Mouse (Mus musculus): ENCODE measurements around the gene Srsf4.

Srsf4 gene

DNA sequence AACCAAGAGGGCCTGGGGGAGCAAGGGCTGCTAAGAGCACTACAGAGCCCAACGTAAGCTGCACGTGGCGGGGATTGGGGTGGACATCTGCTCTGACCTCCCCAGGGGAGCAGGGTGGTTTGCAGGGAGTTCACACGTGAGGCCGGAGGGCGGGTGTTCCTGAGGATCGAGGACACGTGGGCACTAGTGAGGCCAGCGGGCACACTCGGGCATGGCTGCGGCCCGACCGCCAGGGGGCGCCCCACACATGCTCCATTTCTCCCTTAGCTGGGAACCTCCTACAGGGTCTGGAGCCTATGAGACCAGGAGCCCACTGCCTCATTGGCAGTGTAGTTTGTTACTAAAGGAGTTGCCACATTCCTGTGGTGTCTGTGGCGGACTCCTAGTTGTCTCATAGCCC lies 43.0 kb downstream of the Srsf4 start:
- DNase-seq: peak; percentile 75

DNA sequence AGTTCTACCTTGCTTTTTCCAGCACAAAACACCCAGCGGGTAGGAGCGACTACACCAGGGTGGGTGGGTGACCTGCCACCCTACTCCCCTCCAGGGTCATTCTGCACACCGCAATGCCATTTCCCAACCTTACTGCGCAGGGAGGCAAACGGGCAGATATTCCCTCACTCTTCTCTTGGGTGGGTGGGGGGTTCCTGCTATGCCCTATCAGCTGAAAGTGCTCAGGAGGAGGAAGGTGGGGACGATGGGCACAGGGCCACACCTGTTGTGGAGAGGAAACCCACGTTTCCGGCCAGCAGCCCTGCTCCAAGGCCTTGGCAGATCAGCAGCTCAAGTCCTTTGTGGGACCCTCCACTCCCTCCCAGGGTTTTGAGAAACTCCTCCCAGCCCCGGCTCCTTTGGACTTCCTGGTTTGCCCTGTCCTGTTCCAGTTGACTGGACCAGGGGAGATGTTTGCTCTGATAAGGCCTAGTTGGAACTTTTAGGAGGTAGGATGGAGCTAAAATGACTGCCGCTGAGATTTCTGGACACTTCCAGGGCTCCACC lies 43.7 kb downstream of the Srsf4 start:
- no peak for DNase-seq

DNA sequence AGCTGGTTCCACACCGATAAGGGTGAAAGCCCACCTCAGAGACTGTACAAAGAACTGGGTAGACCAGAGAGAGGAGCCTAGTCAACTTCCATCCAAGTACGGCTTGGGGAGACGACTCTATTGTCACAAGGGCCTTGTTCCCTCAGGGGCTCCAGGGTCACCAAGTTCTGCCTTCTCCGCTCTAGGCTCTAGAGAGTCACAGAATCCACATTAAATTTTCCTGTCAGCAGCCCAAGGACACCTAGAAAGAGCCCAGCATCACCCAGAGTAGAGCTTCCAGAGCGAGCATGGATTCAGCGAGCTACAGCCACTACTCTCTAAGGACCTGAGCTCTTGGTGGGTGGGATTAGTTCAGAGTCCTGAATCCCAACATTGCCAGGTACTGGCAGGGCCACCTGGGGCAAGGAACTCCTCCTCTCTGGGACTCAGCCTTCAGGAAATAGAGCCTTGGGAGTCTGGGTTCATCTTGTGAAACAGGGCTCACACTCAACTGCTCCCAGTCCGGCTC lies 44.7 kb downstream of the Srsf4 start:
- DNase-seq: no peak

DNA sequence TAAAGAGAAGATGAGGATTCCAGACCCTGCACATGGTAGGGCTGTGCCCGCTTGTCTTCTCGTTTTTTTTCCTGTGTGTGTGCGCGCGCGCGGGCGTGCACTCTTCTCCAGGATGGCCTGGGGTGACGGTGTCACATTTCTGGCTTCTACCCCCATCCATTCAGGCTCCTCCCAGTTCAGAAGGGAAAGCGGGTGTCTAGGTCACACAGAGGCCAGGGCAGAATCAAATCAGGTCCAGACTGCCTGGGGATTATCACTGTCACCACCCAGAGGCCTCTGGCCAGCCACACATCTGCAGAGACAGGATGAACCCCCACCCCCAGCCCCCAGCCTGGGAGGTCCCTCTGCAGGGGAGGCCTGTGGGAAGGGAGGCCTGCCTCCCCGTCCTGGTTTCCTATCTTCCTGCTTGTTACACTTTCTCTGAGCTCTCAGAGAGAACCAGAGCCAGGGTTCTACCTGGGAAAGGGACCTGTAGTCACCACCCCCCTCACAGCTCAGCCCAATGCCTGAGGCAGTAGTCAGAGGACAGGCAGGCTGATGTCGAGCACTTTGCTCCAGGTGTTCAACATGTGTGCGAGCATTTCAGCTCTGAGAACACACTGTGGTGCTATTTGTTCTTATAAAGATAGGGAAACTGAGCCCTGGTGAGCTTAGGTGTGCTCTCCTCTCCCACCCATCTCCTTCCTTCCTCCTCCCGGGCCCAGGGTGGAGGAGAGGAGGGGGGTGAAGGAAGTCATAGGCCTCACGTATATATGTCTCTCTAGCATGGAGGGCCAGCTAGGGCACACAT lies 45.5 kb downstream of the Srsf4 start:
- no peak for DNase-seq

DNA sequence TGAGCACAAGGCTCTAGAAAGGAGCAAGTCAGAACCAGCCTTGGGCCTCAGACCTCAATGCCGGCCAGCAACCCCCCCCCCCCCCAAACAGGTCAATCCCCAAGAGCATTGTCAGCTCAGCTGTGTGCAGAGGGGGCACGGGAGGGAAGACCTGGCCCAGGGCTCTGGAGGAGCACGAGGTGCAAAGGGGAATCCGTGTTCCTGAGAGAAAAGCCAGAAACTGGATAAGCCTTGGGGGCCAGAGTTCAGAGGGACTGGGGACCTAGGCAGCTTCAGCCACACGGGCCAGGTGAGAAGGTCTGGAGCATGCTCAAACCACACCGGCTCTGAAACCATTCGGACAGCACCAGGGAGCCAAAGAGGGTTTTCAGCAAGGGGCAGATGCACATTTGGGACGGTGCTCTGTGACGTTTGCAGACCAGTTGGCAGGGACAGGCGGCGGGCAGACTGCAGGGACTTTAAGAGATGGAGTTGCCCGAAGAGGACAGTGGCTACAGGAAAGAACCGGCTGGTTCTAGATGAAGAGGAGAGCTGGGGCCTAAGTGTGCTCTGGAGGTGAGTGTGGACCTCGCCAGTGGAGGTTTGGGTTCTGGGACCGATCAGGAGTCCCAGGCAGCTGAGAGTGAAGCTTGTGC lies 46.2 kb downstream of the Srsf4 start:
- no peak for DNase-seq

DNA sequence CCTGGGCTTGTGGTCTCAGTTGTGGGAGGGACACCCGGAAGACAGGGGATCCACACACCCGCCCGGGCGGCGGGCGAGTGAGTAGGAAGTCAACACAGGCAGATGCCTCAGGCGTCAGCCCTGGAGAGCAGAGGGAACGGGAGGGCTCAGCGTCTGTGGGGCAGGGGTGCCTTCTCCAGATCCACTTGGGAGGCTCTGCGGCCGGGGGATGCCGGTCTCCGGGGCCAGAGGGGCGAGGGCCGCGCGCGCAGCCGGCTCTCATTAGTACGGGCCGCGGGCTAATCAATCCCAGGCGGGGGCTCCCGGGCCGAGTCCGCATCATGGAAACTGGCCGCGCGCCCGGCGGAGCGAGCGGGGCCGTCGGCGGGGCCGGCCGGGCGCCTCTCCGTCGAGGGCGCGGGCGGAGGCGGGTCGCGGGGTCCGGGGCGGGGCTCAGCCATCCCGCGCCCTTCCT lies 46.8 kb downstream of the Srsf4 start:
- no peak for DNase-seq

DNA sequence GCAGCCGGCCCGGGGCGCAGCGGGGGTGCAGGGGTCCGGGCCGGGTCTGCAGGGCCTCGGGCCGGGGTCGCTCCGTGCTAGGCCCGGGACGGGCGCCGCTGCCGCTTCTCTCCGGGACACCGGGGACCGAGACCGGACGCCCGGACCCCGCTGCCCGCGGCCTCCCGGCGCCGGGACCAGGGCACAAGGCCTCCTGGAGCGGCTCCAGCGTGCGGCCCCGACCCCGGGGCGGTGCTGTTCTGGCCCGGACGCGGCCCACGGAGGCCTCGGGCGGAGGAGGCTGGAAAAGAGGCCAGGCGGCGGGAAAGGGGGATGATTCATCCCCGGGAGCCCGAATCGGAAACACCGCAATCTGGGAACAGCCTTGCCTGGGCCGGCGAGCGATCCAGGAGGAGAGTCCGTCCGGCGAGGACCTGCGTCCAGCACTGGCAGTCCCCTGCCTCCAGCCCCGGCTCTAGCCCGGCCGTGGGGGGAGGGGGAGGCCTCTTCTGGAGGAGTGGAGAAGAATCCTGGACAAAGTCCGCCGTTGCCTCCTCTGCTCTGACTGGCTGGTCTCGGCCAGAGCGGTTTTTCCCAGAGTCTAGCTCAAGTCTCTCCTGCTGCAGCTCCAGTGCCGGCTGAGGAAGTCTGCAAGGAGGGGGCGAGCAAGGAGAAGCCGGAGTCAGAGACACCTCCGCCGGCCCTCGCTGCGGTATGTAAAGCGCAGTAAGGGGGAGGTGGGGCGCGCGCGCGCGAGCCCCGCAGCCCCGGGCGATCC lies 47.4 kb downstream of the Srsf4 start:
- peak; percentile 48 for DNase-seq

DNA sequence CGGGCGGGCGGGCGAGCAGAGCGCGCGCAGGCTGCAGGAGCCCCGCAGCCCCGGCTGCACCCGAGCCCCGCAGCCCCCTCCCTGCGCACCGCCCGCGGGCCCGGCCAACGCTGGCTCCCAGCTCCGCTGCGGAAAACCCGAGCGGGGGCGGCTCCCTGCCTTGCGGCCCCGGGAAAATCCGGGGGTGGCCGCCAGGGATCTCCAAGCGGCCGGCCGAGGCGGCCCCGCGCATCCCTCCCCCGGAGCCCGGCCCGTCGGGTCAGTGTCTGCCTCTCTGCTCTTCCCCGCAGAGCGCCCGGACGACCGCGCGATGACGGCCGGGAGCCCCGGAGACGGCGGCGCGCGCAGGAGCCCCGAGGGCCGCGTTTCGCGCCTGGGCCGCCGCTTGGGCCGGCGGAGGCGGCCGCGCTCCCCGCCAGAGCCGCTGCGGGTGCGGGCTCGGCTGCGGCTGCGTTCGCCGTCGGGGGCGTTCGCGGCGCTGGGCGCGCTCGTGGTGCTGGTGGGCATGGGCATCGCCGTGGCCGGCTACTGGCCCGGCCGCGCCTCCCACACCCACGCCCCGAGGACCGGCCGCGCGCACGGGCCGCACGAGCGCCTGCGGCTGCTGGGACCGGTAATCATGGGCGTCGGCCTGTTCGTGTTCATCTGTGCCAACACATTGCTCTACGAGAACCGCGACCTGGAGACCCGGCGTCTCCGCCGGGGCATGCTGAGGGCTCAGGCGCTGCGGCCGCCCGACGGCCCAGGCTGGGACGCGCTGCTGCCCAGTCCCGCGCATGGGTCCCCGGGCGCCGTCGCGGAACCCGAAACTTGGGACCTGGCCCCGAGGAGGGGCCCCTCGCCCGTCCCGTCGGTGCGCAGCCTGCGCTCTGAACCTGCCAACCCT lies 48.3 kb downstream of the Srsf4 start, which contains the start of gene Tmem200b:
Tmem200b (plus strand) TSS at position 311 of the 886 bp plus-strand sequence.
- DNase-seq: no peak

DNA sequence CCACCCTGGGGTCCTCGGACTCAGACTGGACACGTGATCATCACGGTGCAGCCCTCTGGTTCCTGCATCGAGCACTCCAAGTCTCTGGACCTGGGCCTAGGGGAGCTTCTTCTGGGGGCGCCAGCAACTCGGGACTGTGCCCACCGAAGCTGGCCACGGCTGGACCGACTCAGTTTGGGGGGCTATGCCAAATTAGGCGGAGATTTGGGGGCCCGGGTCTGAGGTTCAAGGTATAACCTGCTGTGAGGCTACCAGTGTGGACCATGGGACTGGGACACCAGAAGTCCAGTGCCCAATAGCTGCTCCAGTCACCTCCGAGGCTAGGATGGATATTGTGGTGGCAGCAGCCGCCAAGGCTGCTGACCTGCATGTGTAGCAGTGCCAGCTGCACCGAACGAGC lies 49.0 kb downstream of the Srsf4 start:
- no peak for DNase-seq

DNA sequence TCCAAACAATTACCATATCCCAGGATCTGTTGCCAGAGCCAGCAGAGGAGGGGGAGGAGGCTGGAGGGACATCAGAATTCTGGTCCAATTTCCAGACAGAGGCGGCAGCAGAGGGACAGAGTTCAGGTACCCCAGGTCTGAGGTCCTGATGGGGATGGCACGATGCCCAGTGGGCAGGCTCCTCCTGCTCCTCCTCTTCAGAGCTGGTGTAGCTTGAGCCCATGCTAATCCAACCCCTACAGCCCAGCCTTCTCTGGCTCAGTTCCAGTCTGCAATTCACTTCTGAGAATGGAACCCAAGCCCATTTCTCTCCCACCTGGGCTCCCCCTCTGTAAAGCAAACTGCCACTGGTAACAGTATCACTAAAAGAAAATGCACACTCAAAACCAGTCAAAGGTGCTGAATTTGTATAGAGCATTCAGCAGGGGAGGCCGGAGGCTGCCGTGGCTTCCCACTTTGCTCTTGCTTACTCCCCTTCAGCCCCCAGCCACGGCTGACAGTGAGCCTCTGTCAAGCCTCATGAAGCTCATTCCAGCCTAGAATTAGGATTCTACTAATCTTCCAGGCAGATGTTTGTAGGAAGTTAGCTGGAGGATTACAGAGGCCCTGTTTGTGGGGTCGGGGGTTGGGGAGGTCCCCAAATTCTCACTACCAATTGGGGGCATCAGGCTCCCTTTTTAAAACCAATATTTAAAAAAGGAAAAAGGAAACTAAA lies 50.8 kb downstream of the Srsf4 start:
- DNase-seq: no peak

DNA sequence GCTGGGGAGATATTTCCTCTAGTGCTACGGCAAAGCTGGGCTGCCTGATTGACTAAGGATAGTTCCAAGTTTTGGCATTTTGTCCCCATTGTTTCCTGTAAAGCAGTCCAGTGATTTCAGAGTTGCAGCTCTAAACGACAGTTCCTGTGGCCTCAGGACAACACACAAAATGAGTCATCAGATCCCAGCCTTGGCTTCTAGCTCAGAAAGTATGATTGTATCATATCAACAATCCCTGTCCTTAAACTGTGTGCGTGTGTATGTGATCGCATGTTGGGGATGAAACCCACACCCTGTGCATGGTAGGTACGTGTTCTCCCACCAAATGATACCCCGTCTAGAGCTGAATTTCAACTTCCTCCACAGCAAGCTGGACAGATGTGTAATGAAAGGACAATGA lies 55.7 kb downstream of the Srsf4 start:
- no peak for DNase-seq

DNA sequence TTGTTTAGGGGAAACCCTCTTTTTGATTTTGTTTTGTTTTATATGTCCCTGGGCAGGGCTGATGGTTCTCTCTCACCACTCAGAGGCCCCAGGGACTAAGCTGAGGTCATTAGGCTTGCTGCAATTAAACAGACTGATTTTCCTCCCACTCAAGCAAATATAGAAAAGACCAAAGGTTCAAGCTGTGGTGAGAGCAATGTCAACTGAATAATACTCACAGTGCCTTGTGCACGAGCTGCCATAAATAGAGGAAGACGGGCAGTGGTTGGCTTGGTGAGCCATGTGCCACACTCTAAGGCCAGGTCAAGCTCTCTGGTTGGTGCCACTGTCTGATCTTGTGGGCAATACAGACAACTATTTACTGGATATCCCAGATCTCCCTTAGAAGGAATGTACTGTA lies 66.0 kb downstream of the Srsf4 start:
- DNase-seq: no peak

DNA sequence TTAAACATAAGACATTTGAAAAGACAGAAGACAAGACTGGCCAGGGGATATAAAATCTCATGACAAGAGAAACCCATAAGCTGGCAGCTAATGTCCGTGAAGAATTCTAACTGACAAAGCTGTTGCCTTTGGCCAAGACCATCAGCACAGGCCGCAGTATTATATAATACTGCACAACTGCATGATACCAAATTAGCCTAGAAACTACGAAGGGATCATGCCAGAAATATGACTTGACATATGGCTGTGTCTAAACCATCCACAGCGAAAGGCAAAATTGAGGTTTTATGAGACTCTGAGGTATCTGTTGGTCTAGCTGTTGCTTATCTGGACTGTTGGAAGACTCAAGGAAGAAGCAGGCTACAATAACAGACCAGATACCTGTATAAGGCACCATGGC lies 67.4 kb downstream of the Srsf4 start:
- no peak for DNase-seq

DNA sequence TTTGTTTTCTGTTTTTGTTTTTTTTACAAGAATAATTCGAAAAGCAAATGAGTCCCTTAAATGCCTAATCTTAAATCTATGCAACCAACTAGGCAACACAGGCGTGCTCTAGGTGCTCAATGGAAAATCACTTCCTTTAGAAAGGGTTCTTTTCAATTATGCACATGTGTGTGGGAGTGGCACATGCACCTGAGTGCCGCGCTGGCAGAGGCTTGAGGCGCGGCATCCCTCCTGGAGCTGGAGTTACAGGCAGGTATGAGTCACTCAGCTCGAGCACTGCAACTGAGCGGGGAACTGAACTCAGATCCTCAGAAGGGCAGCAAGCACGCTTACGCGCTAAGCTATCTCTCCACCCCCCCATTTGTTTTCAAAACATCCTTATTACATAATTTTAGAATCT lies 74.4 kb downstream of the Srsf4 start:
- DNase-seq: no peak

DNA sequence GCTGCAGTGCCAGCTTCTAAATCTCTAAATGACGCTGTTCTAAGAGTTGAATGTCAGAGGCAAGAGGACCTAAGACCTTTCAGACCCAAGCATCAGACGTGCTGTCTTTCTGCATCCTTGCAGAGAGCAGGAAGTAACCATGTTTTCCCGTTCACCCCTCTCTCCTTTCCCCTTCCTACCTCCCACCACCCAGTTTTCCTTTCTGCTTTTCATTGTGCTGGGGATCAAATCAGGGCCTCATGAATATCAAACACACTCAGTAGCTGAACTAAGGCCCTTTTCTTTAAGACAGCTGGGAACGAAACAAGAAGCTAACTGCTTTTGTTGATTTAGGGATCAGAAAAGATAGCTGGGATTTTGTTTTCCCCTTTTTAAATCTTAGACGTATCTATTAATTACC lies 76.5 kb downstream of the Srsf4 start:
- no peak for DNase-seq

DNA sequence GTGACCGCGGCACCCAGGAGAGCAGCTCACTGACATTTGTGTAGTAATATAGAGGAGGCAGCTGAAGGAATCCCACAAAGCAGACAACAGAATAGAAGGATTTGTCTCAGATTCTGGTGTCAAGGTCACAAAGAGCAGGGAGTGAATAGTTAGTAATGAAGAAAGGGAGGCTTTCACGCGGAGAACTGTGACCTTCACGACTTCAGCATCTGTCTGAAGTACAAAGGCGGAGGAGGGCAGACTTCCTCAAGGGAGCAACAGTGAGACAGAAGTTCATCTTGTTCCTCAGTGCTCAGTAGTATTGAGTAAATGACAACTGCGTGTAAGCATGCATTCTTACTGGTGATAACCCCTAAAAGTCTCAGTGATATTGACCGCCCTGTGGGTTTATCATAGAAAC lies 77.2 kb downstream of the Srsf4 start:
- DNase-seq: no peak
